In the genomic region with DNA sequence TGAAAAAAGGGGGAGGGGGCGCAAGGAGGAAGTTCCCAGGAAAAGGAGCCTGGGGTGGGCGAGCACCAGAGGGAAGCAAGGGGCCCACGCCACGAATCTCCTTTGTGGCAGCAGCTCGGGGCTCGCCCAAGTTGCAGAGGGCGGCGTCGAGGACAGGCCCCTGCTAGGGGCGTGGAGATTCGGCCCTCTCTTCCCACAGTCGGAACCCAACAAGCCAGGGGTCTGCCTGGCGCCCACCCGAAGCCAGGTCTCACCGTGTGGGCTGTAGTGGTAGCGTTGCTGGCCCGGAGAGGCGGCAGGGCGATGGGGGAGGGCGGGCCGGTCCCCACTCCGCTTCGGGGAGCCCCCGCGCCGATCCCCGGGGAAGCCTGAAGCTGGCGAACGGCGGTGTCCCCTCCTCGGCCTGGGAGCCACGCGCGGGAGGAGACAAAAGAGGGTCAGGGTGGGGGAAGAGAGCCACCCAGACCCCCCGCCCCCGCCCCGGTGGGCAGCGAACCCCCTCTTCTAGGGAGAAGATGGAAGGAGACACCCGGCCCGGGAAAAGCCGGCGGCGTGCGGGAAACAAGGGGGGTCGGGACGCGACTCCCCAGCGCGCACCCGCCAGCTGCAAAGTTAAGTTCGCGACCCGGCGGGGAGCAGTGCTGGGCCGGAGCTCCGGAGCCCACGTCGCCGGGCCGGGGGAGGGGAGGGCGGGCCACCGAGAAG, we compare ENCODE assay signal across 7 mouse cellular contexts. TPM values are rescaled to one million over a fixed set of nuclear protein-coding genes. Genes with fewer than 3 reads are reported as not detected.
DNase-seq lines count a peak whose midpoint lies in the region; ATAC-seq and TF ChIP-seq lines count a peak whose summit lies in the region.

No protein-coding gene starts in this region.

- no peaks in the 10 kb centered on the region for H3K27me3 ChIP-seq in MEL (ENCODE audit: control insufficient read depth in 1 of 2, insufficient read depth in 2 of 2, low read length in 2 of 2)
- H3K27me3 ChIP-seq in forebrain, embryonic 14.5 days (replicated peaks; ENCODE audit: control insufficient read depth, insufficient read depth, low read length), result no peaks in the 10 kb centered on the region
- no peaks in the 10 kb centered on the region for H3K27me3 ChIP-seq in hindbrain, embryonic 12.5 days
- H3K27me3 ChIP-seq in liver, adult 2 months (ENCODE audit: control insufficient read depth, insufficient read depth, low read length), result no peaks in the 10 kb centered on the region
- no peaks in the 10 kb centered on the region for H3K27me3 ChIP-seq in midbrain, embryonic 16.5 days (ENCODE audit: control insufficient read depth, insufficient read depth, low read depth, low read length)
- H3K27me3 ChIP-seq in stomach, postnatal 0 days (ENCODE audit: control insufficient read depth, insufficient read depth, low read length), result no peaks in the 10 kb centered on the region

- H3K9ac ChIP-seq in MEL (ENCODE audit: control insufficient read depth, low read depth, low read length, poor library complexity, severe bottlenecking), result peak overlapping the region; percentile 97
- peak overlapping the region; percentile 98 for H3K9ac ChIP-seq in forebrain, embryonic 14.5 days (ENCODE audit: low read length)
- H3K9ac ChIP-seq in hindbrain, embryonic 12.5 days, result peak overlapping the region; percentile 97
- H3K9ac ChIP-seq in liver, adult 2 months (ENCODE audit: low read depth, low read length), result peak overlapping the region; percentile 100
- peak overlapping the region; percentile 99 for H3K9ac ChIP-seq in midbrain, embryonic 16.5 days (ENCODE audit: low read depth, low read length)
- peak overlapping the region; percentile 98 for H3K9ac ChIP-seq in stomach, postnatal 0 days (ENCODE audit: low read length)

- no peaks in the 10 kb centered on the region for H3K9me3 ChIP-seq in MEL (replicated peaks; ENCODE audit: insufficient read depth, low read length)
- H3K9me3 ChIP-seq in forebrain, embryonic 14.5 days (replicated peaks; ENCODE audit: control insufficient read depth, low read length), result no peaks in the 10 kb centered on the region
- 0 out of 2 replicates have a peak, but pooled peaks cover 3% of the 10 kb centered on the region for H3K9me3 ChIP-seq in hindbrain, embryonic 12.5 days (replicated peaks)
- H3K9me3 ChIP-seq in midbrain, embryonic 16.5 days (replicated peaks; ENCODE audit: control insufficient read depth, low read length, poor library complexity, severe bottlenecking), result no peaks in the 10 kb centered on the region
- no peaks in the 10 kb centered on the region for H3K9me3 ChIP-seq in stomach, postnatal 0 days (ENCODE audit: control insufficient read depth, low read length)

- no peak for TF ChIP-seq POLR2A in MEL (IDR thresholded peaks at IDR 0.05; ENCODE audit: control insufficient read depth in 1 of 2, insufficient read depth in 1 of 2, low read depth in 1 of 2, low read length in 2 of 2, poor library complexity in 1 of 2)
- no peak for TF ChIP-seq POLR2A in liver, adult 2 months (IDR thresholded peaks at IDR 0.05; ENCODE audit: extremely low read depth, insufficient read depth, low read length)

- under 1% methylated on average over 59 of the region's 62 CpGs for WGBS in forebrain, embryonic 14.5 days
- 0% methylated on average over 36 of the region's 62 CpGs for WGBS in hindbrain, embryonic 12.5 days
- WGBS in liver, adult 2 months, result under 1% methylated on average over 57 of the region's 62 CpGs
- WGBS in midbrain, embryonic 16.5 days, result under 1% methylated on average over 34 of the region's 62 CpGs
- under 1% methylated on average over 34 of the region's 62 CpGs for WGBS in stomach, postnatal 0 days

- no peak for TF ChIP-seq CTCF in MEL (IDR thresholded peaks at IDR 0.05 in 2 of 3, conservative IDR thresholded peaks at IDR 0.05 in 1 of 3; ENCODE audit: control insufficient read depth in 1 of 3, insufficient read depth in 1 of 3, low read depth in 2 of 3, low read length in 3 of 3, poor library complexity in 1 of 3, severe bottlenecking in 1 of 3)
- TF ChIP-seq CTCF in liver, adult 2 months (IDR thresholded peaks at IDR 0.05; ENCODE audit: low read depth, low read length), result no peak
- no peak for TF ChIP-seq CTCF in stomach, postnatal 0 days (IDR thresholded peaks at IDR 0.05; ENCODE audit: low read depth)

- peaks cover 32% of the 10 kb centered on the region for H3K79me2 ChIP-seq in MEL (ENCODE audit: control insufficient read depth, insufficient read depth, low read length, poor library complexity)
- peaks cover 35% of the 10 kb centered on the region for H3K79me2 ChIP-seq in liver, adult 2 months (ENCODE audit: control insufficient read depth, insufficient read depth, low read length)

- peak overlapping the region; percentile 82 for H3K4me2 ChIP-seq in forebrain, embryonic 14.5 days (ENCODE audit: low read length)
- H3K4me2 ChIP-seq in hindbrain, embryonic 12.5 days (replicated peaks), result peak overlapping the region; percentile 95
- H3K4me2 ChIP-seq in midbrain, embryonic 16.5 days (ENCODE audit: low read length), result peak overlapping the region; percentile 97
- H3K4me2 ChIP-seq in stomach, postnatal 0 days (replicated peaks; ENCODE audit: low read depth), result peak overlapping the region; percentile 98

- TF ChIP-seq EP300 in MEL (IDR thresholded peaks at IDR 0.05; ENCODE audit: low read depth in 1 of 2, low read length in 2 of 2), result no peak
- TF ChIP-seq EP300 in stomach, postnatal 0 days (optimal IDR thresholded peaks at IDR 0.05), result no peak

- H3K36me3 ChIP-seq in MEL (ENCODE audit: control insufficient read depth in 1 of 2, insufficient read depth in 2 of 2, low read length in 2 of 2), result peaks cover 6 to 8% of the 10 kb centered on the region in 2 experiments; a peak in 3 of 4 replicates
- peaks cover 23% of the 10 kb centered on the region for H3K36me3 ChIP-seq in forebrain, embryonic 14.5 days (ENCODE audit: control insufficient read depth, insufficient read depth, low read length)
- peaks cover 14% of the 10 kb centered on the region for H3K36me3 ChIP-seq in hindbrain, embryonic 12.5 days
- peaks cover 12% of the 10 kb centered on the region; the same call in 1 of the 2 replicates for H3K36me3 ChIP-seq in liver, adult 2 months (ENCODE audit: control insufficient read depth, insufficient read depth, low read length)
- no peaks in the 10 kb centered on the region for H3K36me3 ChIP-seq in midbrain, embryonic 16.5 days (ENCODE audit: control insufficient read depth, insufficient read depth, low read length)
- peaks cover 4% of the 10 kb centered on the region; the same call in 1 of the 2 replicates for H3K36me3 ChIP-seq in stomach, postnatal 0 days (ENCODE audit: control insufficient read depth, insufficient read depth, low read length)

- H3K4me3 ChIP-seq in MEL (ENCODE audit: control insufficient read depth in 1 of 2, insufficient read depth in 1 of 2, low read depth in 2 of 2, low read length in 2 of 2), result peak overlapping the region; percentile 84 to 95
- peak overlapping the region; percentile 94 for H3K4me3 ChIP-seq in forebrain, embryonic 14.5 days (ENCODE audit: low read depth, low read length)
- peak overlapping the region; percentile 96 for H3K4me3 ChIP-seq in hindbrain, embryonic 12.5 days
- H3K4me3 ChIP-seq in liver, adult 2 months (ENCODE audit: insufficient read depth, low read depth, low read length), result peak overlapping the region; percentile 97
- H3K4me3 ChIP-seq in midbrain, embryonic 16.5 days (ENCODE audit: low read depth, low read length), result peak overlapping the region; percentile 56
- H3K4me3 ChIP-seq in stomach, postnatal 0 days (ENCODE audit: low read depth, low read length), result peak overlapping the region; percentile 96

- peaks cover 0 to 17% of the 10 kb centered on the region in 2 experiments; a peak in 2 of 4 replicates for H3K4me1 ChIP-seq in MEL (ENCODE audit: control insufficient read depth in 1 of 2, insufficient read depth in 2 of 2, low read length in 2 of 2)
- peaks cover 26% of the 10 kb centered on the region for H3K4me1 ChIP-seq in forebrain, embryonic 14.5 days (ENCODE audit: control insufficient read depth, insufficient read depth, low read length)
- H3K4me1 ChIP-seq in hindbrain, embryonic 12.5 days, result peaks cover 33% of the 10 kb centered on the region
- H3K4me1 ChIP-seq in liver, adult 2 months (ENCODE audit: control insufficient read depth, insufficient read depth, low read length), result peaks cover 5% of the 10 kb centered on the region
- peaks cover 36% of the 10 kb centered on the region for H3K4me1 ChIP-seq in midbrain, embryonic 16.5 days (ENCODE audit: control insufficient read depth, insufficient read depth, low read length)
- H3K4me1 ChIP-seq in stomach, postnatal 0 days (replicated peaks; ENCODE audit: control insufficient read depth, insufficient read depth), result peaks cover 7% of the 10 kb centered on the region; the same call in 1 of the 2 replicates

- peak; percentile 50 for DNase-seq in MEL (ENCODE audit: low read depth, low spot score)
- peak; percentile 38 for DNase-seq in adrenal gland, postnatal 25 days
- peak; percentile 55 for DNase-seq in forebrain, embryonic 14.5 days (ENCODE audit: low spot score)
- no peak for DNase-seq in liver, adult 2 months (ENCODE audit: extremely low read depth, low read depth, low spot score)
- DNase-seq in stomach, postnatal 0 days (ENCODE audit: low spot score), result peak; percentile 69

- H3K27ac ChIP-seq in MEL (ENCODE audit: control insufficient read depth, low read depth, low read length), result no peak overlapping the region
- H3K27ac ChIP-seq in forebrain, embryonic 14.5 days (ENCODE audit: low read depth, low read length), result peak overlapping the region; percentile 95
- H3K27ac ChIP-seq in hindbrain, embryonic 12.5 days, result peak overlapping the region; percentile 98
- H3K27ac ChIP-seq in liver, adult 2 months (replicated peaks; ENCODE audit: insufficient read depth, low read depth, low read length), result peak overlapping the region; percentile 90
- peak overlapping the region; percentile 97 for H3K27ac ChIP-seq in midbrain, embryonic 16.5 days (ENCODE audit: low read length)
- peak overlapping the region; percentile 98 for H3K27ac ChIP-seq in stomach, postnatal 0 days (replicated peaks)

- ATAC-seq in forebrain, embryonic 14.5 days, result peak; percentile 27
- peak; percentile 13 for ATAC-seq in hindbrain, embryonic 12.5 days (ENCODE audit: low FRiP score)
- ATAC-seq in midbrain, embryonic 16.5 days, result peak; percentile 29
- ATAC-seq in stomach, postnatal 0 days (ENCODE audit: low FRiP score, low TSS enrichment), result peak; percentile 6

- TF ChIP-seq RAD21 in MEL (IDR thresholded peaks at IDR 0.05; ENCODE audit: low read depth, low read length), result no peak

RNA-seq across cellular contexts. Expression of gene Dyrk2, which starts 2.0 kb away (rescaled TPM):
- total RNA-seq in MEL (2012; rRNA removed), result 7.1 and 9.2 TPM in 2 replicates
- 1 to 10 TPM in 1 of 2 experiments, not detected in 1; 9.5 TPM for polyA plus RNA-seq in MEL (2012; ENCODE audit: insufficient read depth in 1 of 2, insufficient read length in 2 of 2, low read depth in 1 of 2, low replicate concordance in 2 of 2, missing spikeins in 1 of 2)
- total RNA-seq in adrenal gland, postnatal 25 days (2021), result 43.4 and 52.2 TPM in 2 replicates
- 14.8 and 17.9 TPM in 2 replicates for polyA plus RNA-seq in forebrain, embryonic 14.5 days (2014; fragmentation: Nextera tagmentation; extraction: Ambion mirVana)
- polyA plus RNA-seq in hindbrain, embryonic 12.5 days (2016; fragmentation: Nextera tagmentation; extraction: Ambion mirVana), result 11.4 and 13.6 TPM in 2 replicates
- 19.3 and 20.0 TPM in 2 replicates for total RNA-seq in liver, adult 2 months (2014; rRNA removed)
- polyA plus RNA-seq in liver, adult 2 months (2012; rRNA removed), result 12.1 TPM in 2 replicates
- polyA plus RNA-seq in midbrain, embryonic 16.5 days (2015; fragmentation: Nextera tagmentation; extraction: Ambion mirVana), result 12.3 and 13.3 TPM in 2 replicates
- polyA plus RNA-seq in stomach, postnatal 0 days (2015; fragmentation: Nextera tagmentation; extraction: Ambion mirVana), result 6.4 and 7.3 TPM in 2 replicates
